ENCODE assay signal across 18 mouse cellular contexts in the genomic region with DNA sequence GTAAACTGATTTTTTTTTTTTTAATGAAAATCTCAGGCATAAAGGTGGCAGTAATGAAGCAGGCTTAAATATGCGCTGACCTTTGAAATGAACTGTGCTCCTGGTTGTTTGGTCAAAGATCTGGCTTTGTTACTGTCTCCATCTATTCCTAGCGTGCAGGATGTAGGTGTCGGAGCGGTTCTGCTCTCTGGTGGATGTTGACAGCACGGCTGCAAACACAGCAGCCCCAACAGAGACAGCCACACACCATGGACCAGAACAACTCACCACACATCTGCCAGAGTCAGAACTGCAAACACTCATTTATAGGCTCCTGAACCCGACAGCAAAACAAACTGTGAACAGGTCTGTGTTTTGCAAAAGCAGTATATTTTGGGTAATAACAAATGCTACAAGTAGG.
A peak's percentile ranks its signal among the peaks of the same experiment; 100 is the strongest.
DNase-seq lines count a peak whose midpoint lies in the region; ATAC-seq lines count a peak whose summit lies in the region.
"Had no signal": no experiment of that assay in that cellular context is flagged by ENCODE, and none has a peak within 500 bp of the region (broad histone marks: within the 10 kb centered on the region; RNA-seq: fewer than 3 reads in every experiment).

No protein-coding gene starts in this region.

- H3K9me3 ChIP-seq in hindbrain, embryonic 11.5 days (ENCODE audit: control insufficient read depth, low read length), result no peaks in the 10 kb centered on the region
- H3K9me3 ChIP-seq in hindbrain, embryonic 14.5 days (ENCODE audit: control insufficient read depth, low read length), result no peaks in the 10 kb centered on the region
- no peaks in the 10 kb centered on the region for H3K9me3 ChIP-seq in neural tube, embryonic 14.5 days (ENCODE audit: control insufficient read depth, low read length)
- no peaks in the 10 kb centered on the region for H3K9me3 ChIP-seq in forebrain, embryonic 13.5 days (replicated peaks)
- H3K9me3 ChIP-seq in midbrain, embryonic 16.5 days (replicated peaks; ENCODE audit: control insufficient read depth, low read length, poor library complexity, severe bottlenecking), result no peaks in the 10 kb centered on the region
- no peaks in the 10 kb centered on the region for H3K9me3 ChIP-seq in limb, embryonic 10.5 days (replicated peaks)
- no peaks in the 10 kb centered on the region for H3K9me3 ChIP-seq in liver, embryonic 12.5 days (replicated peaks)
- H3K9me3 ChIP-seq: embryonic facial prominence, embryonic 13.5 days; limb, embryonic 15.5 days had no signal

- WGBS in hindbrain, embryonic 11.5 days, result 50% methylated on average over 6 of the region's 6 CpGs
- 39% methylated on average over 6 of the region's 6 CpGs for WGBS in hindbrain, embryonic 14.5 days
- 62% methylated on average over 6 of the region's 6 CpGs for whole genome bisulfite sequencing in neural tube, embryonic 14.5 days
- WGBS in forebrain, embryonic 13.5 days, result 36% methylated on average over 6 of the region's 6 CpGs
- 51% methylated on average over 6 of the region's 6 CpGs for WGBS in midbrain, embryonic 16.5 days
- 66% methylated on average over 6 of the region's 6 CpGs for WGBS in limb, embryonic 10.5 days
- WGBS in liver, embryonic 12.5 days (ENCODE audit: insufficient replicate concordance), result 54% methylated on average over 6 of the region's 6 CpGs

- H3K4me2 ChIP-seq in hindbrain, embryonic 11.5 days (replicated peaks; ENCODE audit: low read depth, low read length), result no peak overlapping the region
- no peak overlapping the region for H3K4me2 ChIP-seq in hindbrain, embryonic 14.5 days (replicated peaks)
- H3K4me2 ChIP-seq in neural tube, embryonic 14.5 days (ENCODE audit: low read depth, low read length), result no peak overlapping the region
- peak overlapping the region; percentile 24 for H3K4me2 ChIP-seq in forebrain, embryonic 13.5 days
- no peak overlapping the region; the same call in 1 of the 2 replicates for H3K4me2 ChIP-seq in midbrain, embryonic 16.5 days (ENCODE audit: low read length)
- H3K4me2 ChIP-seq in liver, embryonic 12.5 days, result no peak overlapping the region
- H3K4me2 ChIP-seq: embryonic facial prominence, embryonic 13.5 days; limb, embryonic 15.5 days; lung, embryonic 14.5 days had no signal

- H3K4me3 ChIP-seq in hindbrain, embryonic 11.5 days (ENCODE audit: low read depth, low read length), result no peak overlapping the region
- no peak overlapping the region for H3K4me3 ChIP-seq in hindbrain, embryonic 14.5 days (replicated peaks; ENCODE audit: low read length)
- no peak overlapping the region for H3K4me3 ChIP-seq in neural tube, embryonic 14.5 days (ENCODE audit: low read depth, low read length)
- H3K4me3 ChIP-seq in forebrain, embryonic 13.5 days, result no peak overlapping the region; the same call in 1 of the 2 replicates
- no peak overlapping the region for H3K4me3 ChIP-seq in midbrain, embryonic 16.5 days (ENCODE audit: low read depth, low read length)
- no peak overlapping the region for H3K4me3 ChIP-seq in limb, embryonic 10.5 days
- no peak overlapping the region for H3K4me3 ChIP-seq in liver, embryonic 12.5 days
- H3K4me3 ChIP-seq: embryonic facial prominence, embryonic 13.5 days; limb, embryonic 15.5 days had no signal

- H3K27ac ChIP-seq in hindbrain, embryonic 11.5 days (ENCODE audit: low read depth, low read length), result no peak overlapping the region
- no peak overlapping the region for H3K27ac ChIP-seq in hindbrain, embryonic 14.5 days
- H3K27ac ChIP-seq in neural tube, embryonic 14.5 days (ENCODE audit: low read depth, low read length), result no peak overlapping the region
- H3K27ac ChIP-seq in forebrain, embryonic 13.5 days, result no peak overlapping the region
- no peak overlapping the region for H3K27ac ChIP-seq in midbrain, embryonic 16.5 days (ENCODE audit: low read length)
- H3K27ac ChIP-seq in limb, embryonic 10.5 days, result no peak overlapping the region
- H3K27ac ChIP-seq in liver, embryonic 12.5 days, result no peak overlapping the region
- H3K27ac ChIP-seq: embryonic facial prominence, embryonic 13.5 days; limb, embryonic 15.5 days; macrophage had no signal

- no peaks in the 10 kb centered on the region for H3K27me3 ChIP-seq in hindbrain, embryonic 11.5 days (ENCODE audit: control insufficient read depth, insufficient read depth, low read length)
- H3K27me3 ChIP-seq in hindbrain, embryonic 14.5 days (ENCODE audit: control insufficient read depth, insufficient read depth, low read length), result no peaks in the 10 kb centered on the region
- no peaks in the 10 kb centered on the region for H3K27me3 ChIP-seq in neural tube, embryonic 14.5 days (ENCODE audit: control insufficient read depth, insufficient read depth, low read length)
- H3K27me3 ChIP-seq in forebrain, embryonic 13.5 days, result no peaks in the 10 kb centered on the region
- H3K27me3 ChIP-seq in midbrain, embryonic 16.5 days (ENCODE audit: control insufficient read depth, insufficient read depth, low read depth, low read length), result no peaks in the 10 kb centered on the region
- H3K27me3 ChIP-seq in limb, embryonic 10.5 days (ENCODE audit: low read depth, poor library complexity, severe bottlenecking), result no peaks in the 10 kb centered on the region
- H3K27me3 ChIP-seq in liver, embryonic 12.5 days (replicated peaks), result no peaks in the 10 kb centered on the region
- H3K27me3 ChIP-seq: embryonic facial prominence, embryonic 13.5 days; limb, embryonic 15.5 days had no signal

- no peaks in the 10 kb centered on the region for H3K36me3 ChIP-seq in hindbrain, embryonic 11.5 days (ENCODE audit: control insufficient read depth, insufficient read depth, low read length)
- no peaks in the 10 kb centered on the region for H3K36me3 ChIP-seq in hindbrain, embryonic 14.5 days (replicated peaks; ENCODE audit: control insufficient read depth, insufficient read depth)
- H3K36me3 ChIP-seq in neural tube, embryonic 14.5 days (ENCODE audit: control insufficient read depth, insufficient read depth, low read length), result no peaks in the 10 kb centered on the region
- H3K36me3 ChIP-seq in forebrain, embryonic 13.5 days (ENCODE audit: poor library complexity, severe bottlenecking), result no peaks in the 10 kb centered on the region
- no peaks in the 10 kb centered on the region for H3K36me3 ChIP-seq in midbrain, embryonic 16.5 days (ENCODE audit: control insufficient read depth, insufficient read depth, low read length)
- H3K36me3 ChIP-seq in limb, embryonic 10.5 days, result no peaks in the 10 kb centered on the region
- H3K36me3 ChIP-seq in liver, embryonic 12.5 days, result no peaks in the 10 kb centered on the region
- H3K36me3 ChIP-seq: embryonic facial prominence, embryonic 13.5 days; limb, embryonic 15.5 days had no signal

- no peak overlapping the region for H3K9ac ChIP-seq in hindbrain, embryonic 11.5 days (ENCODE audit: low read depth, low read length)
- H3K9ac ChIP-seq in hindbrain, embryonic 14.5 days, result no peak overlapping the region
- no peak overlapping the region for H3K9ac ChIP-seq in neural tube, embryonic 14.5 days (replicated peaks; ENCODE audit: low read depth, low read length)
- H3K9ac ChIP-seq in forebrain, embryonic 13.5 days, result no peak overlapping the region
- no peak overlapping the region for H3K9ac ChIP-seq in midbrain, embryonic 16.5 days (ENCODE audit: low read depth, low read length)
- no peak overlapping the region for H3K9ac ChIP-seq in liver, embryonic 12.5 days
- H3K9ac ChIP-seq: embryonic facial prominence, embryonic 13.5 days; limb, embryonic 15.5 days; lung, embryonic 14.5 days had no signal

- peak; percentile 6 for DNase-seq in hindbrain, embryonic 11.5 days (ENCODE audit: low spot score)
- no peak for DNase-seq in hindbrain, embryonic 14.5 days (ENCODE audit: low spot score)
- no peak for DNase-seq in neural tube, embryonic 10.5 days (ENCODE audit: extremely low spot score, low spot score)
- DNase-seq in limb, embryonic 10.5 days (ENCODE audit: low spot score), result no peak
- DNase-seq: adrenal gland, postnatal 36 days; cerebellum, postnatal 25 days; kidney, adult 2 months; kidney, postnatal 4 days; layer of hippocampus, postnatal 36 days; lung, embryonic 14.5 days had no signal

- H3K4me1 ChIP-seq in hindbrain, embryonic 11.5 days (replicated peaks; ENCODE audit: control insufficient read depth, insufficient read depth, low read length), result no peaks in the 10 kb centered on the region
- no peaks in the 10 kb centered on the region for H3K4me1 ChIP-seq in hindbrain, embryonic 14.5 days (replicated peaks; ENCODE audit: control insufficient read depth, insufficient read depth, low read length)
- no peaks in the 10 kb centered on the region for H3K4me1 ChIP-seq in neural tube, embryonic 14.5 days (ENCODE audit: control insufficient read depth, insufficient read depth, low read length)
- peaks cover 14% of the 10 kb centered on the region for H3K4me1 ChIP-seq in forebrain, embryonic 13.5 days
- H3K4me1 ChIP-seq in midbrain, embryonic 16.5 days (ENCODE audit: control insufficient read depth, insufficient read depth, low read length), result no peaks in the 10 kb centered on the region
- H3K4me1 ChIP-seq in limb, embryonic 10.5 days, result no peaks in the 10 kb centered on the region
- H3K4me1 ChIP-seq in liver, embryonic 12.5 days, result no peaks in the 10 kb centered on the region
- H3K4me1 ChIP-seq: embryonic facial prominence, embryonic 13.5 days; limb, embryonic 15.5 days had no signal

- peak; percentile 43; the same call in 1 of the 2 replicates for ATAC-seq in hindbrain, embryonic 11.5 days (ENCODE audit: low FRiP score)
- ATAC-seq in hindbrain, embryonic 14.5 days (ENCODE audit: low FRiP score), result no peak
- ATAC-seq in neural tube, embryonic 14.5 days (ENCODE audit: low read depth), result peak; percentile 46; the same call in 1 of the 2 replicates
- ATAC-seq in forebrain, embryonic 13.5 days, result peak; percentile 46
- ATAC-seq in midbrain, embryonic 16.5 days, result peak; percentile 56; the same call in 1 of the 2 replicates
- ATAC-seq in liver, embryonic 12.5 days, result no peak
- ATAC-seq: activated CD4-positive, CD25-positive, alpha-beta regulatory T cell, adult 4 months had no signal

Comparison
In these comparisons a context has a peak if more than half of its experiments do, and no peak if none do; other contexts are left out.
1. ATAC-seq: peak in hindbrain, embryonic 11.5 days (single experiment), neural tube, embryonic 14.5 days (single experiment), forebrain, embryonic 13.5 days (single experiment) and midbrain, embryonic 16.5 days (single experiment); none in hindbrain, embryonic 14.5 days (single experiment) and liver, embryonic 12.5 days (single experiment).